Mouse (Mus musculus): ENCODE measurements around the gene Fam167b. TPM values are rescaled to one million over a fixed set of nuclear protein-coding genes. Genes with fewer than 3 reads are reported as not detected.

Gene Fam167b
- polyA plus RNA-seq (2016; fragmentation: Nextera tagmentation; extraction: Ambion mirVana): 3.4 and 4.1 TPM in 2 replicates

DNA sequence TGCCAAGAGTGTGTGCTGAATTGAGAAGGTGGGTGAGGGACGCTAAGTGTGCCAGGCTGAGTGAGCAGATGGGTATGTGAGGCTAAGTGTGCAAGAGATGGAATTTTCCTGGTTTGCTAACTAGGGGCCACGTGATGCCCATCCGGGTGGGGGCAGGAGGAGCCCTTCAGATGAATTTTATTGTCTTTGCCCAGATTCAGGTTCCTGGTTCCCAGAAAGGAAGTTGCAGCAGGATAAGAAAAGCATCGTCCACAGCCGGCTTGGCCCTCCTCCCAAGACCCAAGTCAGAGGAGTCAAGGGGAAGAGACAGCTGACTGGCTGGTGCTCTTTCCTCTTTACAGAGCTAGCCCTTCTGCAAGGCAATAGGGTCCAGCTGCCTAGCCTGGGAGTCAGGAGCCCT lies at the start of gene Fam167b:
TSS of gene Fam167b (minus strand) at position 84 of the 400 bp plus-strand sequence.
- Histone ChIP-seq H3K9ac (replicated peaks) (no peak within 1 kb of the TSS), H3K27me3 (no peaks in the 10 kb centered on the region), H3K27ac (no peak within 1 kb of the TSS)

GRCm38 (mm10) chr4:129626035-129626434 lies 47.7 kb upstream of the Fam167b start:
- Histone ChIP-seq H3K4me2 (no peak overlapping the region), H3K9ac (replicated peaks) (no peak overlapping the region), H3K36me3 (peaks cover 57% of the 10 kb centered on the region), H3K9me3 (no peaks in the 10 kb centered on the region), H3K27ac (no peak overlapping the region; the same call in 1 of the 2 replicates), H3K27me3 (no peaks in the 10 kb centered on the region), H3K4me1 (replicated peaks) (peaks cover 32% of the 10 kb centered on the region), H3K4me3 (replicated peaks) (no peak overlapping the region)
- ATAC-seq (ENCODE audit: insufficient number of reproducible peaks, insufficient read depth, low FRiP score, low TSS enrichment, low read depth): no peak
- 75% methylated on average over 6 of the region's 6 CpGs for WGBS

More for the DNA sequence above, at the start of gene Fam167b:
- Histone ChIP-seq H3K4me2 (no peak within 1 kb of the TSS), H3K4me1 (replicated peaks) (peaks cover 11% of the 10 kb centered on the region), H3K9me3 (no peaks in the 10 kb centered on the region), H3K36me3 (no peaks in the 10 kb centered on the region), H3K4me3 (replicated peaks) (no peak within 1 kb of the TSS)
- WGBS: 86% methylated on average over 5 of the region's 5 CpGs
- ATAC-seq (ENCODE audit: insufficient number of reproducible peaks, insufficient read depth, low FRiP score, low TSS enrichment, low read depth): no peak

GRCm38 (mm10) chr4:129625496-129625895 lies 47.1 kb upstream of the Fam167b start:
- no peak overlapping the region for H3K9ac ChIP-seq (replicated peaks)
- peaks cover 57% of the 10 kb centered on the region for H3K36me3 ChIP-seq
- H3K27ac ChIP-seq: peak overlapping the region; percentile 91; the same call in 1 of the 2 replicates
- no peaks in the 10 kb centered on the region for H3K9me3 ChIP-seq
- no peak for ATAC-seq (ENCODE audit: insufficient number of reproducible peaks, insufficient read depth, low FRiP score, low TSS enrichment, low read depth)
- peak overlapping the region; percentile 70 for H3K4me2 ChIP-seq
- H3K4me3 ChIP-seq (replicated peaks): no peak overlapping the region
- WGBS: 48% methylated on average over 4 of the region's 4 CpGs
- H3K27me3 ChIP-seq: no peaks in the 10 kb centered on the region
- H3K4me1 ChIP-seq (replicated peaks): peaks cover 32% of the 10 kb centered on the region

DNA sequence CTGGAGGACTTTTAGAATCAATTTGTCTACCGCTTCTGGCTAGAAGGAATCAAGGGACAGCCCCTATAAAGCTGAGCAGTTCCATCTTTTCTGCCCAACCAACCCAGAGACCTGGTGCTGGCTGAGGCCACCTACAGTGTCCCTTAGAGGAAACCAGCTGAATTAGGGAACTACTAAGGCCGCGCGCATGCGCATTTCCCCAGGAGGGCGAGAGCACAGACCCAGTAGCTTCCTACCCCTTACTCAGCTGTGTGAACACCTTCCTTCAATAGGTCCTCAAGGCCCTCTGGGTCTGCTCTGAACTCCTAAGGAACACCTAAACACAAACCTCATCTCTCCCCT lies 46.7 kb upstream of the Fam167b start:
- H3K4me3 ChIP-seq (replicated peaks): peak overlapping the region; percentile 63
- no peaks in the 10 kb centered on the region for H3K27me3 ChIP-seq
- H3K4me1 ChIP-seq (replicated peaks): peaks cover 32% of the 10 kb centered on the region
- no peaks in the 10 kb centered on the region for H3K9me3 ChIP-seq
- peaks cover 52% of the 10 kb centered on the region for H3K36me3 ChIP-seq
- WGBS: 2% methylated on average over 6 of the region's 6 CpGs
- ATAC-seq (ENCODE audit: insufficient number of reproducible peaks, insufficient read depth, low FRiP score, low TSS enrichment, low read depth): no peak; the same call in 1 of the 2 replicates
- H3K9ac ChIP-seq (replicated peaks): peak overlapping the region; percentile 73
- peak overlapping the region; percentile 91 for H3K27ac ChIP-seq
- peak overlapping the region; percentile 70 for H3K4me2 ChIP-seq

GRCm38 (mm10) chr4:129624281-129625028 lies 46.1 kb upstream of the Fam167b start:
- H3K9me3 ChIP-seq: no peaks in the 10 kb centered on the region
- H3K4me1 ChIP-seq (replicated peaks): peaks cover 32% of the 10 kb centered on the region
- ATAC-seq (ENCODE audit: insufficient number of reproducible peaks, insufficient read depth, low FRiP score, low TSS enrichment, low read depth): peak; percentile 82
- 2% methylated on average over 18 of the region's 18 CpGs for WGBS
- peak overlapping the region; percentile 70 for H3K4me2 ChIP-seq
- peak overlapping the region; percentile 73 for H3K9ac ChIP-seq (replicated peaks)
- peaks cover 46% of the 10 kb centered on the region for H3K36me3 ChIP-seq
- peak overlapping the region; percentile 63 for H3K4me3 ChIP-seq (replicated peaks)
- H3K27ac ChIP-seq: peak overlapping the region; percentile 91
- H3K27me3 ChIP-seq: no peaks in the 10 kb centered on the region

DNA sequence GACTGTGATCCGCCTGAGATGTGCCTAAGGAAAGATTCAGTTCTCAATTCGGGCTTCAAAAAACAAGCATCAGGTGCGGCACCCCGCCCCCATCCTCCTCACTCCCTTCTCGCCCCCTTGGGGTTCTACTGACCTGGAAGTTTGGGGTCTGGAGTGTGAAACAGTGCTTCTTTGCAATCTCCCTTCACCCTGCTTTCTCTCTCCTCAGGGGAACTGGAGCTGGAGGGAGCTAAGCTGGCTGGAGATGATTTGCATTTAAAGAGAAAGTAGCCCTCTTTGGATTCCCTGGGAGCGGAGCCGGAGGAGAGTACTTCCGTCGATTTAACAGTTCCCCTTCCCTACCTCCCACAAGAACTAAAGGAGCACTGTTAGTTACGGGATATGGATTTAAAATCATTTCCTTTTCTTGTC lies 45.3 kb upstream of the Fam167b start, which contains the start of gene Ccdc28b:
TSS of gene Ccdc28b (minus strand) at position 267 of the 411 bp plus-strand sequence.
- Histone ChIP-seq H3K4me2 (peak within 1 kb of the TSS; percentile 70), H3K9me3 (no peaks in the 10 kb centered on the region), H3K4me3 (replicated peaks) (peak within 1 kb of the TSS; percentile 63), H3K27ac (peak within 1 kb of the TSS; percentile 91), H3K36me3 (peaks cover 39% of the 10 kb centered on the region), H3K9ac (replicated peaks) (peak within 1 kb of the TSS; percentile 73), H3K27me3 (no peaks in the 10 kb centered on the region), H3K4me1 (replicated peaks) (peaks cover 32% of the 10 kb centered on the region)
- WGBS: 0% methylated on average over 10 of the region's 10 CpGs
- no peak for ATAC-seq (ENCODE audit: insufficient number of reproducible peaks, insufficient read depth, low FRiP score, low TSS enrichment, low read depth)

DNA sequence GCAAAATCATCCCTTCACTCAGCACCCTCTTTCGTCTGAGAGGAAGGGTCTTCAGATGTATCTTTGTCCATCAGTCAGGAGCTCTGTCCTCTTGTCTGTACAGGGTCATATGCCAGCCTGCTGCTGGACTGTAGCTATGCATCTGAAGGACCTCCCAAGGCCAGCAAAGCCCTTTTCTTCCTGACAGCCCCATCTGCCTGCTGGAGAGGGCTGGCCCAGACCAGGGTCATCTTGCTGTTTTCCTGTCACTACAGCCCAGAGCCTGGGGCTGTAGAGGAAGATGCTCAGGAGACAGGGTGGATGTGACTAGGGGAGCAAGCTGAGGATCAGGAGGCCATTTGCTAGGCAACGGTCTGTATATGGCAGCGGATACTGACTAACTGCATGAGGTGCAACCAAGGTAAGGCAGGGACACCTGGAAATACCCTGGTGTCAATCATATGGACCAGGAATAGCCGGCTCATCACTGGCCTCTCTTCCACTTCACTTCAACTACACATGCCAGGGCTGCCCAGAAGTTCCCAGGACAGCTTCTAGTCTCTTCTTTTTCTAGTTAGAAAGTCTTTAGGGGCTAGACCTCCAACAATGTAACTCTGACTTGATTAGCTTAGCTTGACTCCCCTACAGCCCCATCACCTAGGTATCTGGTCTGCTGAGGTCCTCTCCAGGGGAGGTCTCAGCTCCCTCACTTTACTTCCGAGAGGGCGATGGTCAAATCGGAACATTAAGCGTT lies 44.6 kb upstream of the Fam167b start:
- H3K9me3 ChIP-seq: no peaks in the 10 kb centered on the region
- H3K27ac ChIP-seq: peak overlapping the region; percentile 91

GRCm38 (mm10) chr4:129622120-129622802 lies 43.9 kb upstream of the Fam167b start:
- Histone ChIP-seq H3K4me3 (replicated peaks) (peak overlapping the region; percentile 63), H3K9me3 (no peaks in the 10 kb centered on the region), H3K4me2 (peak overlapping the region; percentile 70), H3K27me3 (no peaks in the 10 kb centered on the region), H3K36me3 (peaks cover 26% of the 10 kb centered on the region), H3K9ac (replicated peaks) (peak overlapping the region; percentile 73; the same call in 1 of the 2 replicates), H3K4me1 (replicated peaks) (peaks cover 40% of the 10 kb centered on the region), H3K27ac (no peak overlapping the region)
- ATAC-seq (ENCODE audit: insufficient number of reproducible peaks, insufficient read depth, low FRiP score, low TSS enrichment, low read depth): no peak
- 80% methylated on average over 11 of the region's 11 CpGs for WGBS

More for the DNA sequence above, 44.6 kb upstream of the Fam167b start:
- WGBS: 24% methylated on average over 8 of the region's 8 CpGs
- Histone ChIP-seq H3K4me2 (peak overlapping the region; percentile 70), H3K4me1 (replicated peaks) (peaks cover 38% of the 10 kb centered on the region), H3K9ac (replicated peaks) (peak overlapping the region; percentile 73), H3K4me3 (replicated peaks) (peak overlapping the region; percentile 63), H3K27me3 (no peaks in the 10 kb centered on the region), H3K36me3 (peaks cover 31% of the 10 kb centered on the region)
- ATAC-seq (ENCODE audit: insufficient number of reproducible peaks, insufficient read depth, low FRiP score, low TSS enrichment, low read depth): no peak

- H3K4me2 ChIP-seq: no peak overlapping the region
- peaks cover 40% of the 10 kb centered on the region for H3K4me1 ChIP-seq (replicated peaks)
- H3K36me3 ChIP-seq: peaks cover 26% of the 10 kb centered on the region
- 78% methylated on average over 8 of the region's 8 CpGs for WGBS
- no peaks in the 10 kb centered on the region for H3K9me3 ChIP-seq
- no peak overlapping the region for H3K27ac ChIP-seq
- ATAC-seq (ENCODE audit: insufficient number of reproducible peaks, insufficient read depth, low FRiP score, low TSS enrichment, low read depth): no peak
- H3K9ac ChIP-seq (replicated peaks): no peak overlapping the region
- no peak overlapping the region for H3K4me3 ChIP-seq (replicated peaks)
- H3K27me3 ChIP-seq: no peaks in the 10 kb centered on the region
Measured at GRCm38 (mm10) chr4:129621283-129621841, 43.0 kb upstream of the Fam167b start.

- H3K9ac ChIP-seq (replicated peaks): no peak overlapping the region
- no peaks in the 10 kb centered on the region for H3K27me3 ChIP-seq
- H3K4me2 ChIP-seq: no peak overlapping the region
- H3K9me3 ChIP-seq: no peaks in the 10 kb centered on the region
- WGBS: 88% methylated on average over 11 of the region's 11 CpGs
- peaks cover 26% of the 10 kb centered on the region for H3K36me3 ChIP-seq
- no peak overlapping the region for H3K4me3 ChIP-seq (replicated peaks)
- no peak for ATAC-seq (ENCODE audit: insufficient number of reproducible peaks, insufficient read depth, low FRiP score, low TSS enrichment, low read depth)
- H3K4me1 ChIP-seq (replicated peaks): peaks cover 38% of the 10 kb centered on the region
- no peak overlapping the region for H3K27ac ChIP-seq
Measured at GRCm38 (mm10) chr4:129620419-129621282, 42.3 kb upstream of the Fam167b start.
